Mouse (Mus musculus) lung, adult 2 months (tissue): ENCODE measurements around the gene Lat2. TPM values are rescaled to one million over a fixed set of nuclear protein-coding genes. Genes with fewer than 3 reads are reported as not detected.

Source experiments
- DNase-seq: peaks from one replicate; pipeline ENCODE4 v3.0.0; 2022
- H3K4me1 ChIP-seq: fragments of 200-500 bp; 2 replicates; pipeline ENCODE4 v1.6.1; 2011; ENCODE audit warnings: low read length; ENCODE audit not compliant: control insufficient read depth, insufficient read depth
- H3K4me3 ChIP-seq: fragments of 200-500 bp; replicated peaks from 2 replicates; pipeline ENCODE3; 2011; ENCODE audit warnings: low read depth, mild to moderate bottlenecking, control low read depth, low read length; ENCODE audit errors: extremely low read depth
- CTCF ChIP-seq: fragments of 200-500 bp; IDR thresholded peaks from 2 replicates; pipeline ENCODE4 v1.5.1; 2011; ENCODE audit warnings: mild to moderate bottlenecking, low read length, control low read depth; ENCODE audit not compliant: insufficient read depth
- POLR2A ChIP-seq: fragments of 200-500 bp; IDR thresholded peaks from 2 replicates; pipeline ENCODE4 v1.6.1; 2011; ENCODE audit warnings: low read depth, mild to moderate bottlenecking, control low read depth, low read length, borderline replicate concordance; ENCODE audit errors: extremely low read depth
- WGBS: fragments of 180-500 bp; shearing (Covaris S2); methylation state at CpG from one replicate; pipeline ENCODE4 v1.1.7; 2018; 5-methylcytosine and 5-hydroxymethylcytosine counted together
- polyA plus RNA-seq: library from polyadenylated mRNA; depleted of rRNA; stranded (reverse); fragments of >200 nt; gene quantifications from 2 replicates; pipeline ENCODE4 v1.2.3, GENCODE M21; 2012

The Lat2 gene
- polyA plus RNA-seq, 1 experiment = 8.4 TPM

- TF ChIP-seq POLR2A (peak; percentile 15; the same call in 1 of the 2 replicates), CTCF (no peak)
- under 1% methylated on average over 83 of the region's 85 CpGs for WGBS
- Histone ChIP-seq H3K4me1 (peaks cover 29% of the 10 kb centered on the region), H3K4me3 (peak overlapping the region; percentile 78)
- peak; percentile 40 for DNase-seq
These were observed 23.8 kb upstream of the Lat2 start for GRCm38 (mm10) chr5:134638461-134639268.

GRCm38 (mm10) chr5:134637820-134638367 is 23.1 kb upstream of the Lat2 start:
- DNase-seq = no peak
- WGBS = 5% methylated on average over 5 of the region's 5 CpGs
- peak overlapping the region; percentile 78 for H3K4me3 ChIP-seq
- no peak for TF ChIP-seq CTCF
- TF ChIP-seq POLR2A = no peak
- H3K4me1 ChIP-seq = peaks cover 30% of the 10 kb centered on the region

- WGBS = 26% methylated on average over 2 of the region's 2 CpGs
- no peak for DNase-seq
- Histone ChIP-seq H3K4me3 (no peak overlapping the region), H3K4me1 (peaks cover 50% of the 10 kb centered on the region)
- TF ChIP-seq CTCF = no peak
These were observed 18.0 kb upstream of the Lat2 start for GRCm38 (mm10) chr5:134632841-134633240.

DNA sequence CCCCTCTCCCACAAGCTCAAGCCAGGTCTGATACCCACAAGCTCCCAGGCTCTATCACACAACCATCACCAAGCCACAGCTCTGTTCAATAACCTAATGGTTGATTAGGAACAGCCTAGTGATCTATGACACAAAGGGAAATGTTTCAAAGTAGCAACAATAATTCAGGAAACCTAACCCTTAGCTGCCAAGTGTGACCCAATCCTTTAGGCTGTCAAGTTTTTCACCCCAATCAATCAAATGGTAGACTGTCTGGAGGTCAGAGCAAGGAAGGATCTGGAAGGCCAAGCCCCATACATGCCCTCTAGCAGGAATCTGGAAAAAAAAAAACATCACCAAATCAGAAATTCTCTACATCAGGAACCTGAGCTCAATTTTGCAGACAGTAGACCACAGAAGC is 16.0 kb upstream of the Lat2 start:
- Histone ChIP-seq H3K4me3 (no peak overlapping the region), H3K4me1 (peaks cover 44% of the 10 kb centered on the region)
- TF ChIP-seq POLR2A = no peak
- TF ChIP-seq CTCF = no peak
- no peak for DNase-seq

DNA sequence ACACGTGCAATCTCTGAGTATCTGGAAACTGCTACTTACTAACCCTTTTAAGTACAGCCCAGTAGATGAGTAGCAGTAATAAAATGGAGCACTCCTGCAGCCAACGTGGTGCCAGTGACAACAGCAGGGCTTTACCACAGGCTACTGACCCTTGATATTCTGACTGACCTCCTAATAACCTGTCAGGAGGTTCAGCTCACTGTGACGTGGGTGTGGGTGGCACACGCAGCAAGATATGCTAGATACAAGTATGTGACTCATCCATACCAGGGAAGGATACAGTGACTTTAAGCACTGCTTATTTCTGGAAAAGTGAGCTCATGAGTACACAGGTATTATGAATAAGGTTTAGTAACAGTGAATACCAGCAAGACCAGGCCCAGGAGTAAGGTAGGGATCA is 14.7 kb upstream of the Lat2 start:
- WGBS = 41% methylated on average over 4 of the region's 4 CpGs
- peaks cover 36% of the 10 kb centered on the region for H3K4me1 ChIP-seq
- TF ChIP-seq CTCF = no peak
- H3K4me3 ChIP-seq = no peak overlapping the region
- DNase-seq = no peak

DNA sequence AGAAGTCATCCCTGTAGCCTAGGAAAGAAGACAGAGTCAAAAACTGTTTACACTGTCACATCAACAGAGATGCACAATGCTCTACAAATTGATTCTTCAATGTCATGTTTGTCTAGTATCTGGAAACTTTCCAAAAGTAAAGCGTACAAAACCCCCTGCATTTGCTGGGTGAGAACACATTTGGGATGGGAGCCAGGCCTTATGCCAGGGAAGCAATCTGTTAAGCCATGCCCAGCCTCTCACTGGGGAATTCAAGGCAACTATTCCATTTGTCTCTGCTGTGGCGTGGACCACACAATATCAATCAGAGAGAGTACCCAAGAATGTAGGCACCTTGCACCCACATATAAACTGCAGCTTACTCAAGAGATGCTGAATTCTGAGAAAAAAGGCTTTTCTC is 7.2 kb upstream of the Lat2 start:
- WGBS = 47% methylated on average over 2 of the region's 2 CpGs
- TF ChIP-seq CTCF (no peak), POLR2A (no peak)
- 0 out of 2 replicates have a peak, but pooled peaks cover 3% of the 10 kb centered on the region for H3K4me1 ChIP-seq
- H3K4me3 ChIP-seq = no peak overlapping the region
- DNase-seq = no peak

- Histone ChIP-seq H3K4me3 (no peak overlapping the region), H3K4me1 (no peaks in the 10 kb centered on the region)
- TF ChIP-seq CTCF (no peak), POLR2A (no peak)
- no peak for DNase-seq
- 75% methylated on average over 16 of the region's 16 CpGs for WGBS
These were observed 6.3 kb upstream of the Lat2 start for GRCm38 (mm10) chr5:134621099-134621640.

DNA sequence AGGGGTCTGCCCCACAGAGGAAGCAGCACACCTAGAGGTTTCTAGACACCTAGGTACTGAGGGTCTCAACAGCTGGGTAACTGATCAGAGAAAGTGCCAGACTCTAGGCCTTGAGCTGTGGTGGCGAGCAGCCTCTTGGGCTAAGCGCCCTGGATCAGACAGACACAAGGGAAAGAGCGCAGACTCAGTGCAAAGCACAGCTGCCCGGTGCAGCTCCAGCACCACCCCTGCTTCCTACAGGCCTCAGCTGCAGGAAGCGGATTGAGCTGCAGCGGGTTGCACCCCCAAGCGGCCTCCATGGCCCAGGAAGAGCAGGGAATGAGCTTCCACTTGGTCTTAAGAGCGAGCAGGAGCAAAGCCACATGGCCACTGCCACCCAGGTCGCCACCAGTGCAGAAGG is 5.6 kb upstream of the Lat2 start:
- no peak for DNase-seq
- Histone ChIP-seq H3K4me1 (no peaks in the 10 kb centered on the region), H3K4me3 (no peak overlapping the region)
- TF ChIP-seq POLR2A (no peak), CTCF (no peak)
- 84% methylated on average over 9 of the region's 9 CpGs for WGBS

DNA sequence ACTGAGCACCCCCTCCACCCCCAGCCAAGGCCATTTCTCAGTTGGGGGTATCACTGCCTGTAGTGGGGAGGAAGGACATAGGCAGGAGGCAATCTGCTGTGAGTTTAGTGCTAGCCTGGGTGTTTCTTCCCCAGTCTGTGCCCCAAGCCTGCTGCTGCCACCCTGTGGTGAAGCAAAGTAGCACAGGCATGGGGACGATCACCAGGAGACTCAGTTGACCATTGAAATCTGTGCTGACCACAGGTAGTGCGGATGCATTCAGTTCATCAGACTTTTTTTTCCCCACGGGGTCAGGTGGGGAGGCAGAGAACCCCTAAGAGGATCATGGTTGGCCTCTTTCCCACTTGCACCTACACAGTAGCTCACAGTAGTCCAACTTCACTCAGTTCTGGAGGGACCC is 2.2 kb upstream of the Lat2 start:
- no peak overlapping the region for H3K4me3 ChIP-seq
- WGBS = 46% methylated on average over 3 of the region's 3 CpGs
- no peaks in the 10 kb centered on the region for H3K4me1 ChIP-seq
- DNase-seq = peak; percentile 74
- TF ChIP-seq CTCF = peak; percentile 97
- TF ChIP-seq POLR2A = no peak

GRCm38 (mm10) chr5:134615780-134616179 is 955 bp upstream of the Lat2 start:
- WGBS = 61% methylated on average over 4 of the region's 4 CpGs
- Histone ChIP-seq H3K4me3 (no peak overlapping the region), H3K4me1 (no peaks in the 10 kb centered on the region)
- no peak for DNase-seq
- TF ChIP-seq POLR2A (no peak), CTCF (no peak)
